Mouse (Mus musculus): ENCODE results near the gene Tmem44. TPM values are rescaled to one million over a fixed set of nuclear protein-coding genes. Genes with fewer than 3 reads are reported as not detected.
A peak's percentile ranks its signal among the peaks of the same experiment; 100 is the strongest.

The Tmem44 gene
- polyA plus RNA-seq, 1 experiment = 3.0 TPM

DNA sequence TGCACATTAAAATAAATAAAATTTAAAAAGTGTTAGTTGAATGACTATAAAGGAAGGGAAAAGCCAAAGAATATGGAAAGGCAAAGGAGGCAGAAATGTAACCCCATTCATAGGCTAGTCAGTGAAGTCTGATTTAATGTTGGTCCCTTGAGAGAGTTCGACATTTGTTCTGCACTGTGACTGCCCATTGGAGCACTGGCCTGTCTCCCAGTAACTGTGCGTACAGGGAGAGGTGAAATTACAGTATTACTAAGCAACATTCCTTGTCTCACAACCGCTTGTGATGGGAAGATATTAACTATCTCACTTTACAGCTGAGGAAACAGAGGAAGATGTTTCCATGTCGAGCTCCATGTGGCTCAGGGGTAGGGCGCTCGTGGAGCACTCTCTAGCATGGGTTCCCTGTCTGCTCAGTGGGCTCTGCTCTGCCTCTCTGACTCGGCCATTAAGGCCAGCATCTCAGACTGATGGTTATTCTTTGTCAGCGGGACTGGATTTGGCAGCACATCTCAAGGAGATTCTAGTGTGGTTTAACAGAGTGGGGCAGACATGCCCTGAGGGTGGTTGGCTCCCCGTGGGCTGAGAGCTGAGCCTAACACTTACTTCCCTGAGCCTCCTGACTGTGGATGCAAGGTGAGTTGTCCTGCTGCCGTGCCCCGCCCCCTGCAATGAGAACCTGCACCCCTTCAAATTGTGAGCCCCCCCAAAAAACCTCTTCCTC lies 45.2 kb downstream of the Tmem44 start:
- H3K27ac ChIP-seq (ENCODE audit: insufficient read depth, low read depth, low read length) = no peak overlapping the region
- H3K4me3 ChIP-seq (ENCODE audit: low read depth, low read length) = no peak overlapping the region
- H3K27me3 ChIP-seq (ENCODE audit: control insufficient read depth, insufficient read depth, low read length) = no peaks in the 10 kb centered on the region
- 88% methylated on average over 11 of the region's 11 CpGs for WGBS
- TF ChIP-seq POLR2A (IDR thresholded peaks at IDR 0.05; ENCODE audit: low read depth, low read length) (no peak), CTCF (IDR thresholded peaks at IDR 0.05; ENCODE audit: extremely low read depth, insufficient read length, insufficient replicate concordance, low read depth, low read length) (no peak)
- peaks cover 12% of the 10 kb centered on the region for H3K4me1 ChIP-seq (ENCODE audit: control insufficient read depth, insufficient read depth, insufficient read length, low read length)
- no peaks in the 10 kb centered on the region for H3K36me3 ChIP-seq (ENCODE audit: control insufficient read depth, insufficient read depth, low read length)

DNA sequence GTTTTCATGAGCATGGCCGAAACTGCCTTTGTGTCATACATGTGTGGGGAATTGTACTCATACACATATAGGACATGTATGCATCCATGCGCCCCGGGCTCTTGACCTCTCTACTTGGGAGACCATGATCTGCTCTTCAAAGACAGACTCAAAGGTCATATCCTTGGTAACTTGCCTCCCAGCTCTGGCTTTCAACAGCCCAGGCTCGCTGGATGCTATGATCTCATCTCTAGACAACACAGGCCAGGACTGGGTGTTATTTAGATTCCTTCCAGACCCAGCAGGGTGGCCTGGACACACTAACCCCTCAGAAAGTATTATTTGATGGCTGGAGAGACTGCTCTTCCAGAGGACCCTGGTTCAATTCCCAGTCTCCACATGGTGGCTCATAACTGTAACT lies 45.8 kb downstream of the Tmem44 start:
- H3K27me3 ChIP-seq (ENCODE audit: control insufficient read depth, insufficient read depth, low read length) = no peaks in the 10 kb centered on the region
- TF ChIP-seq CTCF (IDR thresholded peaks at IDR 0.05; ENCODE audit: extremely low read depth, insufficient read length, insufficient replicate concordance, low read depth, low read length) (no peak), POLR2A (IDR thresholded peaks at IDR 0.05; ENCODE audit: low read depth, low read length) (no peak)
- H3K27ac ChIP-seq (ENCODE audit: insufficient read depth, low read depth, low read length) = no peak overlapping the region
- H3K4me1 ChIP-seq (ENCODE audit: control insufficient read depth, insufficient read depth, insufficient read length, low read length) = peaks cover 12% of the 10 kb centered on the region
- no peaks in the 10 kb centered on the region for H3K36me3 ChIP-seq (ENCODE audit: control insufficient read depth, insufficient read depth, low read length)
- WGBS = 73% methylated on average over 4 of the region's 4 CpGs
- no peak overlapping the region for H3K4me3 ChIP-seq (ENCODE audit: low read depth, low read length)

DNA sequence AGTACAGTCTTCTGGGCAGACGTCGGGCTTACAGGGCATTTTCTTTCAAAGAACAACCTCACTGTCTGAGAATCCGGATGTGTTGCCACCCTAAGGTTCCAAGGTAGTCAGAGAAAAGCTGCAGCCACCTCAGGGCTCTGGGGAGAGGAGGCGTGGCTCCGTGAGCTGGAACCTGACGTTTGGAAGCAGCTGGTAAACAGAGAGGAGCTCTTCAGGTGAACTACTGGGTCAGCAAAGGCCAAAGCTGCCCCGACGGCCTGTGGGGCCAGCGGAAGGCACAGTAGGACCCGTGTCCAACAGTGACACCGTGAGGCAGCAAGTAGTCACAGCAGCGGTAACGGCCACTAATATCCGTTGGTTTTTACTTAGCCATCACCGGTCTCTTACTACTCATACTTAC lies 46.7 kb downstream of the Tmem44 start:
- Histone ChIP-seq H3K36me3 (ENCODE audit: control insufficient read depth, insufficient read depth, low read length) (no peaks in the 10 kb centered on the region), H3K4me1 (ENCODE audit: control insufficient read depth, insufficient read depth, insufficient read length, low read length) (peaks cover 12% of the 10 kb centered on the region), H3K27ac (ENCODE audit: insufficient read depth, low read depth, low read length) (no peak overlapping the region), H3K4me3 (ENCODE audit: low read depth, low read length) (no peak overlapping the region), H3K27me3 (ENCODE audit: control insufficient read depth, insufficient read depth, low read length) (no peaks in the 10 kb centered on the region)
- 8% methylated on average over 15 of the region's 15 CpGs for WGBS
- TF ChIP-seq POLR2A (IDR thresholded peaks at IDR 0.05; ENCODE audit: low read depth, low read length) = no peak
- peak; percentile 91 for TF ChIP-seq CTCF (IDR thresholded peaks at IDR 0.05; ENCODE audit: extremely low read depth, insufficient read length, insufficient replicate concordance, low read depth, low read length)

DNA sequence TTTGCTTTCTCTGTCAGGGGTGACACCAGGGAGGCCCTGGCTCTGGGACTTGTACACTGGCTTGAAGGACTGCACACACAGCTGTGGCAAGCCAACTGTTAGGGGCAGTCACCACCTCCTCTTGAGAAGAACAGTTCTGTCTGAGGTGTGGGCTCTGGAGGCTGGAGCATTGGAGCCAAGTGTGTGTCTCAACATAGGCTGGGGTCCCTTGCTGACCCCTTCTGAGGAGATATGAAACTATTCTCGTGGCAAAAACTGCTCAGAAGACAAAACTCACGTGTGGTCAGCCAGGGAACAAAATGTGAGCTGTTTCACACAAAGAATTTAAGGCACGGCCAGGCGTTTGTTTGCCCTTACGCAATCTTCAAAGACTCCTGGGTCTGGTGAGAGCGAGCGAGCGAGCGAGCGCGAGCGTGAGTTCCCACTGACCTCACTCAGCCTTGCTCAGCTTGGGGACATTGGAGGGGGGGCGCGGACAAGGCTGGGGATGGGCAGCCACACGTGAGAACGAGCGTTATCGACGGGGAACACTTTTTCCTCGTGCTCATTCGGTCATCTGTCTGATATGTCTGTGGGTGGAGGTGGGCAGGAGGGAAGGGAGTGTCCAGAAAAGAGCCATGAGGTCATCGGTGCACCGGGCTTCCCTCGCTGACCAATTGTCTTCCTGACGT lies 48.3 kb downstream of the Tmem44 start:
- 12% methylated on average over 25 of the region's 25 CpGs for WGBS
- no peak overlapping the region for H3K27ac ChIP-seq (ENCODE audit: insufficient read depth, low read depth, low read length)
- H3K4me3 ChIP-seq (ENCODE audit: low read depth, low read length) = peak overlapping the region; percentile 51
- peaks cover 14% of the 10 kb centered on the region for H3K4me1 ChIP-seq (ENCODE audit: control insufficient read depth, insufficient read depth, insufficient read length, low read length)
- no peaks in the 10 kb centered on the region for H3K27me3 ChIP-seq (ENCODE audit: control insufficient read depth, insufficient read depth, low read length)
- H3K36me3 ChIP-seq (ENCODE audit: control insufficient read depth, insufficient read depth, low read length) = no peaks in the 10 kb centered on the region
- TF ChIP-seq POLR2A (IDR thresholded peaks at IDR 0.05; ENCODE audit: low read depth, low read length) (no peak), CTCF (IDR thresholded peaks at IDR 0.05; ENCODE audit: extremely low read depth, insufficient read length, insufficient replicate concordance, low read depth, low read length) (no peak)

DNA sequence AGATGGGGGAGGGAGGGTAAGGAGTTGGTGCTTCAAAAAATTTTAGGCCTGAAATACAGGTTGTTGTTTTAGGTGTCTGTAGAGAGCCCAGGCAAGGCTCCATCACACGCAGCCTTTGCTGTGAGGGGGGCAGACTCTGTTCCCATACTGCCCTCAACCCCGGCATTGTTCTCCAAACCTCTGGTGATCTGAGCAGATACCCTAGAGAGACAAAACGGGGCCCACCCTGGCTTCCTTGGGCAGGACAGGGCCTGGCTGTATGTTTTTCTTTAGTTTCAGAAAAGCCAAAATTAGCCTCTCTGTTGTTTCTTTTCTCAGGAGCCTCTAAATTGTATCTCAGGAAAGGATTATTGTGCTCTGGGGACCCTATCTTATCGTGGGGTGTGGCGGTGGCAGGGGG lies 49.0 kb downstream of the Tmem44 start:
- H3K4me3 ChIP-seq (ENCODE audit: low read depth, low read length) = no peak overlapping the region
- H3K27ac ChIP-seq (ENCODE audit: insufficient read depth, low read depth, low read length) = no peak overlapping the region
- peaks cover 11% of the 10 kb centered on the region for H3K4me1 ChIP-seq (ENCODE audit: control insufficient read depth, insufficient read depth, insufficient read length, low read length)
- TF ChIP-seq CTCF (IDR thresholded peaks at IDR 0.05; ENCODE audit: extremely low read depth, insufficient read length, insufficient replicate concordance, low read depth, low read length) = no peak
- TF ChIP-seq POLR2A (IDR thresholded peaks at IDR 0.05; ENCODE audit: low read depth, low read length) = no peak
- no peaks in the 10 kb centered on the region for H3K36me3 ChIP-seq (ENCODE audit: control insufficient read depth, insufficient read depth, low read length)
- H3K27me3 ChIP-seq (ENCODE audit: control insufficient read depth, insufficient read depth, low read length) = no peaks in the 10 kb centered on the region
- 85% methylated on average over 5 of the region's 5 CpGs for WGBS

DNA sequence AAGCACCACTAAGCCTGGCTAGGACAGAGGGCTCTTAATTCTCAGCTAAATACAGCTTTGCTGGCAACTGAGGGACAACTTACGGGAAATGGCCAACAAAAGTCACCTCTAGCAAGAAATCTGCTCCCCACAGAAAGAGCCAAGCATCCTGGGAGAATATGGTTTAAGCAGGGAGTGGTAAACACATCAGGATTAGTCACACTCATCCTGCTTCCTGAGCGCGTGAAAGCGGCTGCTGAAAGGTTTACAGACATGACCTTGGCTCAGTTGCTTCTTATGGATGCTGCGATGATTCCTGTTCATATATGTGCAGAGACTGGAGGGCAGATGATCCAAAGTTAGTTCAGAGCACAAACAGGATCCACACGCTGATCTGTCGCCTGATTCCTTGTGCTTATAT lies 50.4 kb downstream of the Tmem44 start:
- WGBS = 89% methylated on average over 7 of the region's 7 CpGs
- no peaks in the 10 kb centered on the region for H3K27me3 ChIP-seq (ENCODE audit: control insufficient read depth, insufficient read depth, low read length)
- H3K4me1 ChIP-seq (ENCODE audit: control insufficient read depth, insufficient read depth, insufficient read length, low read length) = peaks cover 11% of the 10 kb centered on the region
- TF ChIP-seq POLR2A (IDR thresholded peaks at IDR 0.05; ENCODE audit: low read depth, low read length) (no peak), CTCF (IDR thresholded peaks at IDR 0.05; ENCODE audit: extremely low read depth, insufficient read length, insufficient replicate concordance, low read depth, low read length) (no peak)
- H3K27ac ChIP-seq (ENCODE audit: insufficient read depth, low read depth, low read length) = no peak overlapping the region
- H3K36me3 ChIP-seq (ENCODE audit: control insufficient read depth, insufficient read depth, low read length) = no peaks in the 10 kb centered on the region
- H3K4me3 ChIP-seq (ENCODE audit: low read depth, low read length) = no peak overlapping the region

DNA sequence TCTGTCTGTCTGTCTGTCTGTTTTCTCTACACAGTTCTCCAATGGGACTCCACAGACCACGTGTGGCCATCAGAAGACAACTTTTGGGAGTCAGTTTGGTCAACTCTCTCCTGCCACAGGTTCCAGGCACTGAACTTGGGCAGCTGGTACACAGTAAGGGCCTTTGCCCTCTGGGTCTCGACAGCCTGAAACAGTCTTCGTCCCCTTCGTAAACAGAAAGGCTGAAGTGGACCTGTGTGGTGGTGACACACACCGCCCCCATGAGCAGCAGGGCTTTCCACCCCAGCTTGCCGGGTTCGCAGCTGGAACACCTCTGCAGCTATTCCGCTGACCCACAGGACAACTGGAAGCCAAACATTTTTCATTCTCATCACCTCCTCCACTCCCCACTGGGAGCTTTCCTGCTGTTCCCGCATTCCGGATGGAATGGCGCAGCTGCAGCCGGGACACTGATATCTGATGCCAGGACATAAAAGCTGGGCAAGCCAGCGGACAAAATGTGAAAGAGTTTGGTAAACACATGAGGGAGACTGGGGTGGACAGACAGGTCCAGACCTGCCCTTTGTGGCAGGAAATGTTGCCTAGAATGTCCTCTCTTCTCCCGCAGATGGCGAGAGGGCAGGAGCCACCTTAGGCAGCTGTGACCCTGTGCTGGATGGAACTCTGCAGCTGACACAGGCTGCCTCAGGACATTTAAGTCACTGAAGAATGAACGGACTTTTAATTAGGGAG lies 51.4 kb downstream of the Tmem44 start:
- Histone ChIP-seq H3K4me1 (ENCODE audit: control insufficient read depth, insufficient read depth, insufficient read length, low read length) (peaks cover 14% of the 10 kb centered on the region), H3K36me3 (ENCODE audit: control insufficient read depth, insufficient read depth, low read length) (no peaks in the 10 kb centered on the region), H3K27me3 (ENCODE audit: control insufficient read depth, insufficient read depth, low read length) (no peaks in the 10 kb centered on the region), H3K4me3 (ENCODE audit: low read depth, low read length) (no peak overlapping the region), H3K27ac (ENCODE audit: insufficient read depth, low read depth, low read length) (no peak overlapping the region)
- TF ChIP-seq CTCF (IDR thresholded peaks at IDR 0.05; ENCODE audit: extremely low read depth, insufficient read length, insufficient replicate concordance, low read depth, low read length) (no peak), POLR2A (IDR thresholded peaks at IDR 0.05; ENCODE audit: low read depth, low read length) (no peak)
- WGBS = 74% methylated on average over 16 of the region's 16 CpGs

Measured in small intestine, adult 2 months (tissue).